Mouse (Mus musculus) heart, embryonic 16.5 days (tissue): ENCODE data around the gene Ugt1a8. TPM values are rescaled to one million over a fixed set of nuclear protein-coding genes. Genes with fewer than 3 reads are reported as not detected.

Experiments
- ATAC-seq: fragments of 200-750 bp; cut with Nextera tagmentation; replicated peaks from 2 replicates; pipeline ENCODE4 v1.8.0; 2017; ENCODE audit warnings: moderate number of reproducible peaks; ENCODE audit not compliant: insufficient read depth, low FRiP score; ENCODE audit errors: extremely low read depth
- H3K27ac ChIP-seq: fragments of 300-500 bp; sonication (generic); 2 replicates; pipeline ENCODE4 v1.5.1; 2014; ENCODE audit warnings: mild to moderate bottlenecking, low read length, control low read depth, moderate library complexity
- H3K27me3 ChIP-seq: fragments of 300-500 bp; sonication (generic); 2 replicates; pipeline ENCODE4 v1.6.1; 2014; ENCODE audit warnings: low read length, mixed read lengths; ENCODE audit not compliant: control insufficient read depth, insufficient read depth
- H3K36me3 ChIP-seq: fragments of 300-500 bp; sonication (generic); 2 replicates; pipeline ENCODE4 v1.6.1; 2014; ENCODE audit not compliant: control insufficient read depth, insufficient read depth
- H3K4me1 ChIP-seq: fragments of 300-500 bp; sonication (generic); 2 replicates; pipeline ENCODE4 v1.6.1; 2014; ENCODE audit warnings: low read length, mixed read lengths; ENCODE audit not compliant: control insufficient read depth, insufficient read depth
- H3K4me2 ChIP-seq: fragments of 300-500 bp; sonication (generic); 2 replicates; pipeline ENCODE4 v1.6.1; 2014; ENCODE audit warnings: low read depth, mild to moderate bottlenecking, control low read depth, low read length
- H3K4me3 ChIP-seq: fragments of 300-500 bp; sonication (generic); 2 replicates; pipeline ENCODE4 v1.5.1; 2014; ENCODE audit warnings: mild to moderate bottlenecking, control low read depth, low read length
- H3K9ac ChIP-seq: fragments of 300-500 bp; sonication (generic); 2 replicates; pipeline ENCODE4 v1.6.1; 2014; ENCODE audit warnings: low read length, control low read depth
- H3K9me3 ChIP-seq: fragments of 300-500 bp; sonication (generic); replicated peaks from 2 replicates; pipeline ENCODE4 v1.6.1; 2016; ENCODE audit warnings: low read length; ENCODE audit not compliant: control insufficient read depth
- WGBS: fragments of 180-500 bp; shearing (Covaris S2); extraction: QIAGEN DNeasy Blood & Tissue Kit; methylation state at CpG from one replicate; pipeline ENCODE4 v1.1.7; 2014; 5-methylcytosine and 5-hydroxymethylcytosine counted together
- polyA plus RNA-seq: library from polyadenylated mRNA; unstranded; fragments of >200 nt; fragmentation: Nextera tagmentation; extraction: Ambion mirVana; gene quantifications from 2 replicates; pipeline ENCODE4 v1.2.1, GENCODE M21; 2015

Ugt1a8 gene
- polyA plus RNA-seq, 1 experiment from 2014 or later: not detected

GRCm38 (mm10) chr1:88260604-88261377 lies 173.2 kb downstream of the Ugt1a8 start:
- H3K27me3 ChIP-seq: no peaks in the 10 kb centered on the region
- no peak overlapping the region for H3K4me3 ChIP-seq
- H3K4me2 ChIP-seq: no peak overlapping the region
- H3K9ac ChIP-seq: no peak overlapping the region
- 81% methylated on average over 10 of the region's 10 CpGs for WGBS
- peaks cover 18% of the 10 kb centered on the region for H3K4me1 ChIP-seq
- ATAC-seq: no peak
- no peaks in the 10 kb centered on the region for H3K9me3 ChIP-seq
- H3K27ac ChIP-seq: no peak overlapping the region
- peaks cover 48% of the 10 kb centered on the region for H3K36me3 ChIP-seq

GRCm38 (mm10) chr1:88261706-88262105 lies 174.1 kb downstream of the Ugt1a8 start:
- Histone ChIP-seq H3K9me3 (no peaks in the 10 kb centered on the region), H3K9ac (no peak overlapping the region), H3K36me3 (peaks cover 58% of the 10 kb centered on the region), H3K4me1 (peaks cover 18% of the 10 kb centered on the region), H3K27me3 (no peaks in the 10 kb centered on the region), H3K27ac (no peak overlapping the region), H3K4me3 (no peak overlapping the region), H3K4me2 (no peak overlapping the region)
- no peak for ATAC-seq
- 82% methylated on average over 7 of the region's 7 CpGs for WGBS

GRCm38 (mm10) chr1:88262255-88262654 lies 174.6 kb downstream of the Ugt1a8 start:
- Histone ChIP-seq H3K36me3 (peaks cover 63% of the 10 kb centered on the region), H3K9me3 (no peaks in the 10 kb centered on the region), H3K4me2 (no peak overlapping the region), H3K27ac (no peak overlapping the region), H3K9ac (no peak overlapping the region), H3K4me3 (no peak overlapping the region), H3K27me3 (no peaks in the 10 kb centered on the region), H3K4me1 (peaks cover 18% of the 10 kb centered on the region)
- peak; percentile 6 for ATAC-seq
- WGBS: 70% methylated on average over 4 of the region's 4 CpGs

GRCm38 (mm10) chr1:88262961-88263360 lies 175.3 kb downstream of the Ugt1a8 start:
- Histone ChIP-seq H3K4me2 (no peak overlapping the region), H3K4me1 (peaks cover 18% of the 10 kb centered on the region), H3K9ac (no peak overlapping the region), H3K27ac (no peak overlapping the region), H3K9me3 (no peaks in the 10 kb centered on the region), H3K36me3 (peaks cover 70% of the 10 kb centered on the region), H3K27me3 (no peaks in the 10 kb centered on the region), H3K4me3 (no peak overlapping the region)
- 72% methylated on average over 6 of the region's 6 CpGs for WGBS
- ATAC-seq: no peak

GRCm38 (mm10) chr1:88263778-88264177 lies 176.2 kb downstream of the Ugt1a8 start:
- Histone ChIP-seq H3K36me3 (peaks cover 78% of the 10 kb centered on the region), H3K27me3 (no peaks in the 10 kb centered on the region), H3K27ac (no peak overlapping the region), H3K9me3 (no peaks in the 10 kb centered on the region), H3K4me1 (peaks cover 17% of the 10 kb centered on the region), H3K4me3 (no peak overlapping the region), H3K4me2 (no peak overlapping the region), H3K9ac (no peak overlapping the region)
- WGBS: 89% methylated on average over 5 of the region's 5 CpGs
- no peak for ATAC-seq

GRCm38 (mm10) chr1:88264237-88264868 lies 176.7 kb downstream of the Ugt1a8 start:
- no peak overlapping the region for H3K4me2 ChIP-seq
- 75% methylated on average over 7 of the region's 7 CpGs for WGBS
- no peak overlapping the region for H3K4me3 ChIP-seq
- no peaks in the 10 kb centered on the region for H3K27me3 ChIP-seq
- no peak overlapping the region for H3K9ac ChIP-seq
- no peak overlapping the region for H3K27ac ChIP-seq
- peaks cover 12% of the 10 kb centered on the region for H3K4me1 ChIP-seq
- no peaks in the 10 kb centered on the region for H3K9me3 ChIP-seq
- ATAC-seq: no peak
- peaks cover 84% of the 10 kb centered on the region for H3K36me3 ChIP-seq

GRCm38 (mm10) chr1:88264869-88265240 lies 177.2 kb downstream of the Ugt1a8 start:
- Histone ChIP-seq H3K4me3 (no peak overlapping the region), H3K36me3 (peaks cover 89% of the 10 kb centered on the region), H3K4me1 (peaks cover 7% of the 10 kb centered on the region; the same call in 1 of the 2 replicates), H3K9me3 (no peaks in the 10 kb centered on the region), H3K27me3 (no peaks in the 10 kb centered on the region), H3K9ac (no peak overlapping the region), H3K27ac (no peak overlapping the region), H3K4me2 (no peak overlapping the region)
- 69% methylated on average over 4 of the region's 4 CpGs for WGBS
- no peak for ATAC-seq

GRCm38 (mm10) chr1:88266123-88266522 lies 178.5 kb downstream of the Ugt1a8 start:
- Histone ChIP-seq H3K9ac (no peak overlapping the region), H3K4me2 (no peak overlapping the region), H3K36me3 (peaks cover 89% of the 10 kb centered on the region), H3K4me1 (peaks cover 4% of the 10 kb centered on the region; the same call in 1 of the 2 replicates), H3K4me3 (no peak overlapping the region), H3K27me3 (no peaks in the 10 kb centered on the region), H3K27ac (no peak overlapping the region), H3K9me3 (no peaks in the 10 kb centered on the region)
- ATAC-seq: no peak
- WGBS: 90% methylated on average over 13 of the region's 13 CpGs

GRCm38 (mm10) chr1:88267489-88267888 lies 179.9 kb downstream of the Ugt1a8 start:
- H3K4me3 ChIP-seq: no peak overlapping the region
- 92% methylated on average over 6 of the region's 6 CpGs for WGBS
- H3K4me1 ChIP-seq: peaks cover 2% of the 10 kb centered on the region; the same call in 1 of the 2 replicates

More at GRCm38 (mm10) chr1:88267489-88267888, 179.9 kb downstream of the Ugt1a8 start:
- H3K4me2 ChIP-seq: no peak overlapping the region
- H3K36me3 ChIP-seq: peaks cover 87% of the 10 kb centered on the region
- no peak for ATAC-seq
- H3K9me3 ChIP-seq: no peaks in the 10 kb centered on the region
- no peak overlapping the region for H3K27ac ChIP-seq
- no peak overlapping the region for H3K9ac ChIP-seq
- no peaks in the 10 kb centered on the region for H3K27me3 ChIP-seq
